Mouse (Mus musculus) layer of hippocampus, adult 2 months (tissue): ENCODE measurements around the gene Tcap. TPM values are rescaled to one million over a fixed set of nuclear protein-coding genes. Genes with fewer than 3 reads are reported as not detected.
A peak's percentile ranks its signal among the peaks of the same experiment; 100 is the strongest.

Experiments used
- DNase-seq, 2 experiments: peaks; one replicate each; pipeline ENCODE4 v3.0.0; 2022; ENCODE audit warnings: low spot score in 2 of 2
- H3K27ac ChIP-seq: fragments of 200-600 bp; 2 replicates; pipeline ENCODE4 v1.8.1; 2022
- H3K4me3 ChIP-seq: fragments of 200-600 bp; 2 replicates; pipeline ENCODE4 v1.8.1; 2022; ENCODE audit warnings: mild to moderate bottlenecking
- CTCF ChIP-seq: fragments of 200-600 bp; conservative IDR thresholded peaks from 2 replicates; pipeline ENCODE4 v1.8.1; 2022; ENCODE audit warnings: antibody characterized with exemption, mild to moderate bottlenecking, moderate library complexity
- long read RNA-seq, 2 experiments: library from polyadenylated mRNA; stranded (forward); transcript quantifications; one replicate each; pipeline ENCODE4 v2.0.0; 2021; ENCODE audit warnings: borderline mapping rate in 2 of 2
- total RNA-seq, 2 experiments: library from RNA; stranded (reverse); gene quantifications; 2 replicates each; pipeline ENCODE4 v1.2.3; 2021

Gene Tcap
- total RNA-seq = 1 to 10 TPM in 1 of 2 experiments, under 1 TPM in 1; 0.92 to 1.0 TPM
- long read RNA-seq, experiment 1, partial matches to known transcripts = 0 of 1 reads
- long read RNA-seq, experiment 1, other reads (novel, unspliced or antisense) = 1 of 1 reads
- long read RNA-seq, experiment 2, partial matches to known transcripts = 0 of 2 reads
- long read RNA-seq, experiment 2, other reads (novel, unspliced or antisense) = 0 of 2 reads

- no peak within 1 kb of the TSS for H3K27ac ChIP-seq
- H3K4me3 ChIP-seq = no peak within 1 kb of the TSS
- TF ChIP-seq CTCF = no peak
- no peak for DNase-seq
These were observed at the start of gene Tcap for GRCm38 (mm10) chr11:98383261-98384030. Gene Tcap (plus strand): TSS chr11:98383811.

- no peak for DNase-seq
- H3K4me3 ChIP-seq = peak overlapping the region; percentile 53
- peak overlapping the region; percentile 94 for H3K27ac ChIP-seq
- no peak for TF ChIP-seq CTCF
These were observed 49.5 kb upstream of the Tcap start for GRCm38 (mm10) chr11:98333981-98334741.

- Histone ChIP-seq H3K4me3 (no peak overlapping the region), H3K27ac (no peak overlapping the region)
- no peak for DNase-seq
- TF ChIP-seq CTCF = no peak
These were observed 48.4 kb upstream of the Tcap start for GRCm38 (mm10) chr11:98335250-98335649.

GRCm38 (mm10) chr11:98336245-98337107 lies 47.1 kb upstream of the Tcap start:
- TF ChIP-seq CTCF = peak; percentile 76
- no peak for DNase-seq
- Histone ChIP-seq H3K4me3 (no peak overlapping the region), H3K27ac (no peak overlapping the region)

GRCm38 (mm10) chr11:98338507-98338961 lies 45.1 kb upstream of the Tcap start:
- Histone ChIP-seq H3K4me3 (peak overlapping the region; percentile 63), H3K27ac (peak overlapping the region; percentile 99)
- no peak for TF ChIP-seq CTCF
- peak; percentile 74 to 76 for DNase-seq

- DNase-seq = no peak
- TF ChIP-seq CTCF = no peak
- peak overlapping the region; percentile 63 for H3K4me3 ChIP-seq
- peak overlapping the region; percentile 99 for H3K27ac ChIP-seq
These were observed 44.5 kb upstream of the Tcap start for GRCm38 (mm10) chr11:98339071-98339501.

GRCm38 (mm10) chr11:98339679-98340287 lies 43.8 kb upstream of the Tcap start:
- DNase-seq = no peak
- Histone ChIP-seq H3K27ac (peak overlapping the region; percentile 99), H3K4me3 (peak overlapping the region; percentile 63)
- TF ChIP-seq CTCF = no peak

- Histone ChIP-seq H3K4me3 (no peak overlapping the region), H3K27ac (no peak overlapping the region)
- DNase-seq = no peak
- TF ChIP-seq CTCF = no peak
These were observed 43.0 kb upstream of the Tcap start for GRCm38 (mm10) chr11:98340597-98340996.

GRCm38 (mm10) chr11:98341174-98341573 lies 42.4 kb upstream of the Tcap start:
- no peak for DNase-seq
- TF ChIP-seq CTCF = no peak
- Histone ChIP-seq H3K4me3 (no peak overlapping the region), H3K27ac (no peak overlapping the region)

GRCm38 (mm10) chr11:98342000-98342945 lies 41.3 kb upstream of the Tcap start:
- H3K27ac ChIP-seq = peak overlapping the region; percentile 79

GRCm38 (mm10) chr11:98345253-98345652 lies 38.4 kb upstream of the Tcap start:
- H3K27ac ChIP-seq = no peak overlapping the region
- DNase-seq = peak; percentile 81 to 89
- H3K4me3 ChIP-seq = peak overlapping the region; percentile 38; the same call in 1 of the 2 replicates
- TF ChIP-seq CTCF = peak; percentile 88

More at GRCm38 (mm10) chr11:98342000-98342945, 41.3 kb upstream of the Tcap start:
- DNase-seq = peak; percentile 93 to 98
- peak; percentile 100 for TF ChIP-seq CTCF
- H3K4me3 ChIP-seq = peak overlapping the region; percentile 58
